Mouse (Mus musculus): ENCODE results near the gene Apoo. TPM values are rescaled to one million over a fixed set of nuclear protein-coding genes. Genes with fewer than 3 reads are reported as not detected.
"Not testable (repeated sequence)": the region's sequence is repeated elsewhere in the genome, so short reads cannot be mapped to it uniquely, and the experiment has no call there.

Gene Apoo
- polyA plus RNA-seq, 1 experiment from 2014 or later: 102 TPM

- Histone ChIP-seq H3K9ac (ENCODE audit: low read depth, low read length) (no peak overlapping the region), H3K4me1 (replicated peaks; ENCODE audit: control insufficient read depth, insufficient read depth, low read length) (no peaks in the 10 kb centered on the region), H3K27me3 (replicated peaks; ENCODE audit: control insufficient read depth, insufficient read depth, low read length) (peaks cover 5% of the 10 kb centered on the region; the same call in 1 of the 2 replicates), H3K36me3 (ENCODE audit: control insufficient read depth, insufficient read depth) (no peaks in the 10 kb centered on the region), H3K27ac (ENCODE audit: low read depth, low read length) (no peak overlapping the region), H3K4me2 (replicated peaks; ENCODE audit: low read depth) (no peak overlapping the region), H3K9me3 (ENCODE audit: control insufficient read depth) (no peaks in the 10 kb centered on the region), H3K4me3 (ENCODE audit: low read depth, low read length) (no peak overlapping the region)
- TF ChIP-seq CTCF (IDR thresholded peaks at IDR 0.05; ENCODE audit: low read depth): no peak
- no peak for ATAC-seq
- WGBS: 49% methylated on average over 4 of the region's 4 CpGs
Measured at GRCm38 (mm10) chrX:94459346-94459745, 92.4 kb downstream of the Apoo start.

GRCm38 (mm10) chrX:94461513-94461912 lies 94.6 kb downstream of the Apoo start:
- WGBS: 83% methylated on average over 1 of the region's 3 CpGs
- H3K4me3 ChIP-seq (ENCODE audit: low read depth, low read length); H3K9me3 ChIP-seq (ENCODE audit: control insufficient read depth); H3K4me2 ChIP-seq (replicated peaks; ENCODE audit: low read depth); H3K27ac ChIP-seq (ENCODE audit: low read depth, low read length); H3K9ac ChIP-seq (ENCODE audit: low read depth, low read length); H3K4me1 ChIP-seq (replicated peaks; ENCODE audit: control insufficient read depth, insufficient read depth, low read length); ATAC-seq; H3K27me3 ChIP-seq (replicated peaks; ENCODE audit: control insufficient read depth, insufficient read depth, low read length); H3K36me3 ChIP-seq (ENCODE audit: control insufficient read depth, insufficient read depth): not testable (repeated sequence)

GRCm38 (mm10) chrX:94462604-94463429 lies 95.9 kb downstream of the Apoo start:
- H3K9me3 ChIP-seq (ENCODE audit: control insufficient read depth); H3K4me1 ChIP-seq (replicated peaks; ENCODE audit: control insufficient read depth, insufficient read depth, low read length); H3K4me2 ChIP-seq (replicated peaks; ENCODE audit: low read depth); H3K27ac ChIP-seq (ENCODE audit: low read depth, low read length); ATAC-seq; H3K36me3 ChIP-seq (ENCODE audit: control insufficient read depth, insufficient read depth); H3K4me3 ChIP-seq (ENCODE audit: low read depth, low read length); H3K9ac ChIP-seq (ENCODE audit: low read depth, low read length); H3K27me3 ChIP-seq (replicated peaks; ENCODE audit: control insufficient read depth, insufficient read depth, low read length): not testable (repeated sequence)
- WGBS: no CpG with 5 or more reads among the region's 7 CpGs

Small RNAs within 50 kb of the gene (microRNA-seq; reads per million reads assigned to microRNA genes)
- gene Gm44477: not detected

Other genes with a start within 250 kb of the Apoo start
- 13.2 and 13.8 TPM in 2 replicates for gene Zfx, start 243.4 kb upstream of the Apoo start, polyA plus RNA-seq (2015; fragmentation: Nextera tagmentation; extraction: Ambion mirVana)
- gene Eif2s3x, start 154.3 kb upstream of the Apoo start, polyA plus RNA-seq (2015; fragmentation: Nextera tagmentation; extraction: Ambion mirVana): 35.2 and 36.7 TPM in 2 replicates
- gene Klhl15, start 132.5 kb upstream of the Apoo start, polyA plus RNA-seq (2015; fragmentation: Nextera tagmentation; extraction: Ambion mirVana): 4.7 and 5.0 TPM in 2 replicates
- 0.05 TPM in 1 of 2 replicates, not detected in the other for gene Fam90a1b, start 340 bp upstream of the Apoo start, polyA plus RNA-seq (2015; fragmentation: Nextera tagmentation; extraction: Ambion mirVana)
- gene Maged1, start 175.0 kb downstream of the Apoo start, polyA plus RNA-seq (2015; fragmentation: Nextera tagmentation; extraction: Ambion mirVana): 121 TPM in 2 replicates